Comparison of ENCODE assay signal across 8 mouse cellular contexts in the genomic region with DNA sequence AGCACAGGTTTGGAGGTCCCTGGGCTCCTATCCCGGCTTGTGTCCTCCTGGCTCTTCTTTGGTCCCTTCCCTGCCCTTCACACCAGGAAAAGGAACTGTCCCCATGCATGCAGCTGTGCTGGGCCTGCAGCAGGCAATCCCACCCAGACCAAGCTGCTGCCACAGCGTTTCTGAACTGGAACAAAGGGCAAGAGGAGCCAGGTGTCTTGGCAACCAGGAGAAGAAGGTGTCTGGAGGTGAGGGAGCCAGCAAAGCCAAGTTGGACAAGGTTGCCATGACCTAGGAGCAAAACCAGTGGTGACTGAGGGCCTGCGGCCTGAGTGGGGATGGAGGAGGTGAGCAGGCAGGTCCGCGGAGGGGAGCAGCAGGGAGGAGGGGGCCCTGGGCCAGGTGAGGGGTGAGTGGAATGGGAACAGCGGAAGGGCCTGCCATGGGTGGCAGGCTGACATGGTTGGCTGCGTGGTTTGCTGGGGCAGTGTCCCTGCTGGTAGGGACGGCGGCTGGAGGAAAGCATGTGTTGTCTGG. TPM values are rescaled to one million over a fixed set of nuclear protein-coding genes. Genes with fewer than 3 reads are reported as not detected.
DNase-seq lines count a peak whose midpoint lies in the region; ATAC-seq and TF ChIP-seq lines count a peak whose summit lies in the region.

Gene Gpx4, plus strand, starts transcription at position 126 of the 525 bp plus-strand sequence.

- no peaks in the 10 kb centered on the region for H3K9me3 ChIP-seq in kidney, embryonic 15.5 days (replicated peaks)
- no peaks in the 10 kb centered on the region for H3K9me3 ChIP-seq in kidney, embryonic 16.5 days (ENCODE audit: low read length)
- H3K9me3 ChIP-seq in megakaryocyte, embryonic 14.5 days: no peaks in the 10 kb centered on the region

- no peak within 1 kb of the TSS for H3K9ac ChIP-seq in kidney, embryonic 15.5 days
- H3K9ac ChIP-seq in kidney, embryonic 16.5 days (replicated peaks; ENCODE audit: low read length): peak within 1 kb of the TSS; percentile 43

- no peaks in the 10 kb centered on the region for H3K27me3 ChIP-seq in kidney, embryonic 15.5 days
- H3K27me3 ChIP-seq in kidney, embryonic 16.5 days (ENCODE audit: insufficient read depth, low read length): no peaks in the 10 kb centered on the region
- no peaks in the 10 kb centered on the region for H3K27me3 ChIP-seq in megakaryocyte, embryonic 14.5 days (replicated peaks)

- DNase-seq in kidney, adult 18-20 months: no peak
- DNase-seq in gastrocnemius, postnatal 4 days (ENCODE audit: low spot score in 2 of 2): no peak
- no peak for DNase-seq in ovary, postnatal 14 days (ENCODE audit: low spot score)
- no peak for DNase-seq in embryo, embryonic 10.5 days (ENCODE audit: low spot score)

- 27% methylated on average over 9 of the region's 9 CpGs for WGBS in kidney, embryonic 15.5 days
- 89% methylated on average over 9 of the region's 9 CpGs for WGBS in bone marrow, adult 2 months
- 38% methylated on average over 9 of the region's 9 CpGs for WGBS in kidney, embryonic 16.5 days

- no peak for TF ChIP-seq CTCF in bone marrow, adult 2 months (IDR thresholded peaks at IDR 0.05; ENCODE audit: control insufficient read depth, insufficient read depth, low read length)

- TF ChIP-seq POLR2A in bone marrow, adult 2 months (IDR thresholded peaks at IDR 0.05; ENCODE audit: borderline replicate concordance, control insufficient read depth, low read depth, low read length): no peak

- no peak within 1 kb of the TSS for H3K4me2 ChIP-seq in kidney, embryonic 15.5 days
- H3K4me2 ChIP-seq in kidney, embryonic 16.5 days (replicated peaks; ENCODE audit: low read depth, low read length): no peak within 1 kb of the TSS

- H3K36me3 ChIP-seq in kidney, embryonic 15.5 days: no peaks in the 10 kb centered on the region
- no peaks in the 10 kb centered on the region for H3K36me3 ChIP-seq in kidney, embryonic 16.5 days (ENCODE audit: insufficient read depth, low read length)
- H3K36me3 ChIP-seq in megakaryocyte, embryonic 14.5 days (replicated peaks; ENCODE audit: low read length): no peaks in the 10 kb centered on the region

- H3K27ac ChIP-seq in kidney, embryonic 15.5 days: peak within 1 kb of the TSS; percentile 74
- no peak within 1 kb of the TSS for H3K27ac ChIP-seq in bone marrow, adult 2 months (ENCODE audit: control insufficient read depth, insufficient read depth, low read depth, low read length, poor library complexity)
- peak within 1 kb of the TSS; percentile 67 for H3K27ac ChIP-seq in kidney, embryonic 16.5 days (ENCODE audit: low read length)

- no peak; the same call in 1 of the 2 replicates for ATAC-seq in kidney, embryonic 15.5 days (replicated peaks; ENCODE audit: low FRiP score)
- ATAC-seq in kidney, embryonic 16.5 days (ENCODE audit: low FRiP score, low TSS enrichment): no peak

- peaks cover 46% of the 10 kb centered on the region for H3K4me1 ChIP-seq in kidney, embryonic 15.5 days
- H3K4me1 ChIP-seq in bone marrow, adult 2 months (ENCODE audit: control insufficient read depth, insufficient read depth, low read length): peaks cover 1% of the 10 kb centered on the region; the same call in 1 of the 2 replicates
- peaks cover 29% of the 10 kb centered on the region for H3K4me1 ChIP-seq in kidney, embryonic 16.5 days (ENCODE audit: insufficient read depth, low read length)
- peaks cover 94% of the 10 kb centered on the region for H3K4me1 ChIP-seq in megakaryocyte, embryonic 14.5 days

- no peak within 1 kb of the TSS for H3K4me3 ChIP-seq in kidney, embryonic 15.5 days (replicated peaks)
- H3K4me3 ChIP-seq in bone marrow, adult 2 months (replicated peaks; ENCODE audit: control insufficient read depth, low read depth, low read length): no peak within 1 kb of the TSS
- no peak within 1 kb of the TSS for H3K4me3 ChIP-seq in kidney, embryonic 16.5 days (ENCODE audit: low read length)
- no peak within 1 kb of the TSS for H3K4me3 ChIP-seq in megakaryocyte, embryonic 14.5 days (replicated peaks)

RNA-seq across cellular contexts. Expression of gene Gpx4, which starts in this region (rescaled TPM):
- polyA plus RNA-seq in kidney, embryonic 15.5 days (2015; fragmentation: Nextera tagmentation; extraction: Ambion mirVana): 581 and 603 TPM in 2 replicates
- 948 and 2,392 TPM in 2 replicates for polyA plus RNA-seq in bone marrow, adult 2 months (2011; ENCODE audit: insufficient read depth, insufficient read length, low replicate concordance, missing spikeins)
- 100 to 1,000 TPM; 339 to 434 TPM for total RNA-seq in gastrocnemius, postnatal 4 days (2021)
- 617 and 706 TPM in 2 replicates for polyA plus RNA-seq in kidney, embryonic 16.5 days (2015; fragmentation: Nextera tagmentation; extraction: Ambion mirVana)
- polyA plus RNA-seq in megakaryocyte, embryonic 14.5 days (2012; ENCODE audit: insufficient read depth, low replicate concordance): 3,942 and 9,172 TPM in 2 replicates
